Mouse (Mus musculus): ENCODE measurements around the gene Cisd2.

Gene Cisd2

GRCm38 (mm10) chr3:135423608-135424212 lies at the start of gene Cisd2:
Gene Cisd2 (minus strand): TSS chr3:135423925.
- in situ Hi-C loops (cut with MboI, MseI): no loop called here

DNA sequence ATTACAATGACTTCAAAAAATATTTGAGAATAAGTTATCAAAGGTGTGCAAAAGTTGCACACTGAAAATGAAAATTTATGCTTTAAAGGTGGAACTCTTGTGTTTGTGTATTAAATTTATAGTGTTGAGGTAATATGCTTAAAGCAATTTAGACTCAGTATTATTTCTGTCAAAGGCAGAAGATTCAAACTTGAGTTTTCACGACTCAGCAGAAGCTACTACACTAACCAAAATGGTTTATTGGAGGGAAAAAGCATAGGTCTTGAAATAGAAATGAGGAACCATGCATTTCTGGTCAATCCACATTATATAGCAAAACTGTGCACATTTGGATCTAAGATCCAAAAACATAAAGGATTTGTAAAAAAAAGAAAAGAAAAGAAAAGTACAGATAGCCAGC lies 47.1 kb upstream of the Cisd2 start:
- in situ Hi-C loops (cut with MboI, MseI): no loop called here

GRCm38 (mm10) chr3:135469974-135470373 lies 46.2 kb upstream of the Cisd2 start:
- in situ Hi-C loops (cut with MboI, MseI): no loop called here

DNA sequence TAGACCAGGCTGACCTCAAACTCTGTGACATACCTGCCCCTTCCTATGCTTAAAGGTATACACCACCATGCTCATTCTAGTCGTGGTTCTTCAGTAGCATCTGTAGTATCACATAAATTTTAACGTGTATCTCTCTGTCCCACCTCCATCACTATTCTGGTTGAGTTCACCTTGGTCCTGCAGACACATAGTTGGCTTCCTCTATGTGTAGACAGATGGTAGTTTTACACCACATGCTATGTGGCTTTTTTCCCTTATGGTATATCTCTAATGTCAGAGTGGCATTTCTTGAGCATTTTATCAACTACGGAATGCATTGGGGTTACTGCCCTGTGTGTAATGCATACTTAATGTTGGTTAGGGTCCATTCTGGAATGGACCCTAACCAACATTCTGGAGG lies 45.4 kb upstream of the Cisd2 start:
- in situ Hi-C loops (cut with MboI, MseI): no loop called here

DNA sequence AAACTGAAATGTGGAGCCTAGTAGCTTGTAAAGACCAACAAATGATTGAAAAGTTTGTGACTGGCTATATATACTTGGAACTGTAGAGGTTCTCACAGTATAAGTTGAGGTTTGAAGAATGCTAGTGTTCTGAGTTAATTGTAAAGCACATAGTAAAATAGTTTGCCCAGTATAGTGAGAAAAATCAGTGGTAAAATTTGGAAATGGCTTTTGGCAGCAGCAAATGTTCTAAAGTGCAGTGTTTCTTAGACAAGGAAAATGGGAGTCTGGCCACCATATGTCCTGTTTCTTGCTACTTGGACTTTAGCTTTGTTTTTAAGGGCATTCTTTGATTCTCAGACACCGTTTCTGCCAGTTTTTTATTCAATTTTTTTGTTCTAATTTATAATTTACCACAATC lies 44.7 kb upstream of the Cisd2 start:
- in situ Hi-C loops (cut with MboI, MseI): no loop called here

DNA sequence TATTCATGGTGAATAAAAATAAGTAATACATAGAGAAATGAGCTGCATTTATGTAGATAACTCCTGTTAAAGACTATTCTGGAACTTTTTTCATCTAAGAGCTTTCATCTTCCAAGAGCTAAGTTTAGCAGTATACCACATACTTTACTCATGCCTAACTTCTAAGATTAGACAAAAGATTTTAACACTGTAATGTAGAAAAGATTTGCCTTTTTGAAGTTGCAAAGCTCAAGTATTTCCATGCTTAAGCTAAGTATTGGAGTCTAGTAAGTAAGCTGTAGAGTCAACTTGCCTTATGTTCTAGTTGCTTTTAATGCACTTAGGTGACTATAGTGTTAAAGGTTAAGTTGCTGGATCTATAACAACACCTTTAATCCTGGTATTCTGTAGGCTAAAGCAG lies 35.3 kb upstream of the Cisd2 start:
- in situ Hi-C loops (cut with MboI, MseI): no loop called here

DNA sequence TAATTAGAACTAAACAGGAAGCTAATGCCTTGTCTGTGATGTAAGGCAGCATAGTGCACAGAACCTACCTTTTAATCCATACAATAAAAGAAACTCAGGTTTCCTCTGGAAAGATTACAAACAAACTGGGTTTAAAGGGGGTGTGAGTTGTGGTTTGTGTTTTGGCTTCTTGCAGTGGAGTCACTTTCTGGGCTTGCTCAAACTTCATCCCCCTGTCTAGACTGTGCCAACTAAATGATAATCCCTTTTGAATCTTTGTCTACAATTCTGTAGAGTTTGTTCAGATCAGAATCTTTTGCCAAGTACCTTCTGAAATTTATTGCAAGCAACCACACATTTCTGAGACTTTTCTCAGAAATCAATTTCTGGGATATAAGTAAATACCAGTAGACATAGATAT lies 21.2 kb upstream of the Cisd2 start:
- in situ Hi-C loops (cut with MboI, MseI): loop anchor here (25.0 kb wide), 1 partner anchor 1908 kb away; the partner anchor contains the start of gene Tet2

GRCm38 (mm10) chr3:135440621-135441020 lies 16.9 kb upstream of the Cisd2 start:
- in situ Hi-C loops (cut with MboI, MseI): loop anchor here (25.0 kb wide), 1 partner anchor 1903 kb away; the partner anchor contains the start of gene Tet2

DNA sequence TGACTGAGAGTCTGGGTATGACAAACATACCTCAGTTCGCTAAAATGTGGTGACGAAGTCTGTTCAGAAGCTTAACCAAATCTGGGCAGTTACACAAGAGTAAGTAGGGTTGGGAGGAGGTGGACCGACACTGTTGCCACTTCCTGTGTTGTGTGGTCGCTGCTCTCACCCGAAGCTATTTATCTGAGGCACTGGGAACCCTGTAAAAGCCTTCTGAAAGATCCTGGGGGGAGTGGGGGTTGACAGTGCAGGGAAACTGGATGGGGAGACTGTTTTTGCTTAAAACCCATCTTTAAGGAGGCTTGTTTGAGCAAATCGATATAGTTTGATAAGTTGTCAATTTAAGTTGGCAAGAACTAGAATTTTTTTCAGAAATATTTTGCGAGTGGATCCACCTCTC lies 16.5 kb upstream of the Cisd2 start:
- in situ Hi-C loops (cut with MboI, MseI): loop anchor here (25.0 kb wide), 1 partner anchor 1903 kb away; the partner anchor contains the start of gene Tet2

DNA sequence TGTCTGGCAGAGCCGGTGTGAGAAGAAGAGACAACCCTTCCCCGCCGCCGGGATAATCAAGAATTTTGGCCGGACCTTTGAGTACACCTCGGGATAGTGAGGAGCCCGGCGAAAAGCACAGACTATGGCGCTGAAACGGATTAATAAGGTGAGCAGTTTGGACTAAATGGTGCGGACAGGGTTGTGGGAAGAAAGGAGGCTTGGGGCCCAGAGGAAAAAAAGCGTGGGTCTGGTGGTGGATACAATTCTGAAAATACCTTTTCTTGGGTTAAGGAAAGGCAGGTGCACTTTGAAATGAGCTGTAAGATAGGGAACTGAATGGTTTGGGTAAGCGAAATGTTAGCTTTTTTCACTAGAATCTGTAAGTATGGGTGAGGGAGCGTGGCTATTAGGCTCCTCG lies 15.9 kb upstream of the Cisd2 start:
- in situ Hi-C loops (cut with MboI, MseI): loop anchor here (25.0 kb wide), 1 partner anchor 1902 kb away; the partner anchor contains the start of gene Tet2

DNA sequence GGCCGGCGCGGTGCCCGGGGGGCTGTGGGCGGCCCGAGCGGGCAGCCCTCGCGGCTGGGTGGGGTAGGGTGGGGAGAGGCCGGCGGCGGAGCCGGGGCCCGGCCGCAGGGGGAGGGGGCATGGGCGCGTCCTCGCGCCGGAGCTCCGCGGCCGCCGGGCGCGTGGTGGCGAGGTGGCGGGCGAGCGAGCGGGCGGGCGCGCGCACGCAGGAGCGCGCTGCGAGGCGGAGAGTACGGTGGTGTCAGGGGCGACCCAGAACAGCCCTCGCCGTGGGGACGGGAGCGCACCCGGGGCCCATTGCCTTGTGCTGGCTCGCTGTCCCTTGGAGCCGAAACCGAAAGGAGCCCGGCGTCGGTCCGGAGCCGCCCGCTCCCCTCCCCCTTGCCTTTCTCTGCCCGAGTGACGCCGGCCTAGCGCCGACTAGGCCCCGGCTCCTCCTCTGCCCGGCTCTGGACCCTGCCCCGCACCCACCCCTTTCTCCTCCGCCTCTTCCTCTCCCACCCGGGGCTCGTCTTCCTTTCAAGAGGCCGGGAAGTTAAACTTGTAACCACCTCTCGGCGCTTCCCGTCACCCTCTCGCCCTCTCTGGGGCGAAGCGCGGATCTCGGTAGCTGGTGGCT lies 15.3 kb upstream of the Cisd2 start:
- in situ Hi-C loops (cut with MboI, MseI): loop anchor here (25.0 kb wide), 1 partner anchor 1902 kb away; the partner anchor contains the start of gene Tet2

DNA sequence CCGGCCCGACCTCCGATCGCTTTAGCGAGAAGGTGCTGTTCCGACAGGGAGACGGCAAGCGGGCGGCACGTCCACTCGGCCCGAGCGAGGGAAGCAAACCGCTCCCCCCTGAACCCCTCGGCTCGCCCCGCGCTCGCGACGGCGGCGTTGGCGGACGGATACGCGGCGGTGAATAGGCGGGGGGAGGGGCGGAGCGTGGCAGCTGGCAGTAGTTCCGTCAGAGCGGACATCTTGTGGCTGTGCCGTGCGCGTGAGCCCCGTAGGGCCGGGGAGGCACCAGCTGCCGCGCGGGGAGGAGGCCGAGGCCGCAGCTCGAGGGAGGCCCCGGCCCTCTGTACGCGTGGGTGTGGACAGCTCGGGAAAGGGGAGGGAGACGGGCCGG lies 14.8 kb upstream of the Cisd2 start:
- in situ Hi-C loops (cut with MboI, MseI): loop anchor here (25.0 kb wide), 1 partner anchor 1901 kb away; the partner anchor contains the start of gene Tet2

DNA sequence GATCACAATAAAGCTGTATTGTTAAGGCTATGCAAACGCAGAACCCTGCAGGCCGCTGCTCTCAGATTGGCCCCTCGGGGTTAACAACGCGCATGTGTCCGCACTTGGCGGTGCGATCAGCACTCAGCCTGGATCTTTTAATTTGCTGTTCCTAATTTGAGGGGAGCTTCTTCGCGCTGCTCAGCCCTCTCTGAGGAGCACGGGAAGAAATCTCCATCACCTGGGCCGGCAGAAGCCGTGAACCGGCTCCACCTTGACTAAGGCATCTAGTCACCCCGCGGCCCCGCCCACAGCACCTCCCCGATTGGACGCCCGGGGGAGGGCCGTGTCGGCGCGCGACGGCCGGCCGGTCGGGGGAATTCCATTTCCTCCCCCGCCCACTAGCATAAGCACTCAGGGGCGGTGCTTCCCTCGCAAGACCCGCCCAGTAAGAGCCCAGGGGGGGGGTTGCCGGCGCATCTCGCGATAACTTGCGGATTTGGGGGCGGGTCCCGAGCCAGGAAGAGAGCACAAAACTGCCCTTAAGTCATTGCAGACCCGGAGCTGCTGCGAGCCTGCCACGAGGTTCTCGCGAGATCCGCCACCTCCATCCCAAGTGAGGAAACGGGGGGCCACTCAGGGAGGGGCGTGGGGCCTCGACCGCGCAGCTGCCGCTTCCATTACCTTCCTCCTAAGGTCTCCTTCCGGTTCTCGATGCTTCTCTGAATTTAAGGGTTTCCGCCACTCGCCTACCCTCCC lies 14.2 kb upstream of the Cisd2 start, which contains the start of gene Ube2d3:
Ube2d3 (plus strand) TSS at position 392 of the 738 bp plus-strand sequence.
- in situ Hi-C loops (cut with MboI, MseI): loop anchor here (25.0 kb wide), 1 partner anchor 1901 kb away; the partner anchor contains the start of gene Tet2

GRCm38 (mm10) chr3:135436901-135437616 lies 13.3 kb upstream of the Cisd2 start:
- in situ Hi-C loops (cut with MboI, MseI): loop anchor here (25.0 kb wide), 1 partner anchor 1900 kb away; the partner anchor contains the start of gene Tet2

DNA sequence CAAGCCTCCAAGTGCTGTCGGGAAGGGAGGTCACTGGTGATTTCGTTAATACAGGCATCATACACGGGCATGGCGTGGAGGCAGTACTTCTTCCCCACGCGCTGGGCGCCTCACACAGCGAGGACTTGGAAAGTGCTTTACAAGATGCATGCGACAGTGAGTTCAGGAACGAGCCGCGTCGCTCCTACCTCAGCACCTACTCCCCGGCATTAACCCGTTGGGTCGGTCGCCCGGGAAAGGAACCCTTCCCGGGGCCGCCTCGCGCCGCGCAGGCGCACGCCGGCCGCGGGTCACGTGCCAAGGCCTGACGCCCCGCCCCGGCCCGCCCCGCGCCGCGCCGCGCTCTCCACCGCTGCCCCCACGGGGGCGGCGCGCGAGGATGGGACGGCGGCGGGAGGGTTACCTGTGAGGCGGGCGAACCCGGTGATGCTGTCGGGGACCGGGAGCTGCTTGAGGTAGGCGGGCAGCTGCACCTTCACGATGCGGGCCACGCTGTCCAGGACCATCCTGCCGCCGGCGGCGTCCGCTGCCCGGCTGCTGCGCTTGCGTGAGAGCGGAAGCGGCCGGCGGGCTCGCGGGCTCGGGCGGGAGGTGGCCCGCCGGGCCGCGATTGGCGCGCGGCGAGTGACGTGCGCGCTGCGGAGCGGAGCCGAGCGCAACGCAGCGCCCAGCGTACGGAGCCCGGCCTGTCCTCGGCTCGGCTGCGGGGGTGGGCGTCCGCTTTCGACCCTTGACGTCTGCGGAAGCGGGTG lies 693 bp downstream of the Cisd2 start:
- in situ Hi-C loops (cut with MboI, MseI): no loop called here

DNA sequence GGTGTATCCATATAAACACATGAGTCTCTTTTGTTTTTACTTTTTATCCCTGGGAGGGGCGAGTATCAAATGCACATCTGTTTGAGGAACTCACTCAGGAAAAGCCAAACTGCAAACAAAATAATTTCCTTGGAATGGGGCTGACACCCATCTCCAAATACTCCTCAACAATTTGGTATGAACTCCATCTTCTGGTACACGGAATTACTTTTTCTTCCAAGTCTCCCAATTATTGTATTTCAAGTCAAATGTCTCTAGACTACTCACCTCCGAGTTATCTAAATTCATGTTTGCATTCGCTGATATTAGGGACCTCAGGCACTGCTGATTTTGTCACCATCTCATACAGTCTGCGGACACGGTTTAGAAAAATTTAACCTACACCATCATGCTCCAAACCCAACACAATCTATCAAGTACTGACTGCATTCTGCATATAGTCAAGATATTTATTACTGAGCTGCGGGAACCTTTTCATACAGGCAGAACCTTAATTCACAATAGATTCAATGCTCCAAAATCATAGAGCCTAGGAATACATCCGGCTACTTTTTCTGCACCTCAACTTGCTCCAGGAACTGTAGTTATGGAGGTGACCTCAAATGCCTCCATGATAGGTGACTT lies 1.4 kb downstream of the Cisd2 start:
- in situ Hi-C loops (cut with MboI, MseI): no loop called here

- in situ Hi-C loops (cut with MboI, MseI): no loop called here
Observed at GRCm38 (mm10) chr3:135421310-135421594, 2.5 kb downstream of the Cisd2 start.

- in situ Hi-C loops (cut with MboI, MseI): no loop called here
Observed at GRCm38 (mm10) chr3:135420542-135421309, 3.0 kb downstream of the Cisd2 start.

DNA sequence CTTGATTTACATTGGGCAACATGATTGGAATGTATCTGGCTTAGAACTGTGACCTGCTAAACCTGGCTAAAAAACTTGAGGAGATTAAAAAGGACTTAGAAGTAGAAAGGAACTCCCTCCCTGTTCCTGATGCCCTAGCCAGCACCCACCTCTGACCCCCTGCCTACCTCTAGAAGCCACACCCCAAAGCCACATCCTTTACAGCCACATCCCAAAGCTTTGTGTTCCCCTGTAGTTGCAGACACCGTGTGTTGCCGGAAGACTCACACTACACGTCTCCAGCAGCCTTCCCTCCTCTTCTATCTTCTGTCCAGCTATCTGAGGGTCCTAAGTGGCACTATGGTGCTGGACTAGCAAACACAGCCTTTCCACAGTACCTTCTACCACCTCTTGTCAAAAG lies 5.9 kb downstream of the Cisd2 start:
- in situ Hi-C loops (cut with MboI, MseI): no loop called here

DNA sequence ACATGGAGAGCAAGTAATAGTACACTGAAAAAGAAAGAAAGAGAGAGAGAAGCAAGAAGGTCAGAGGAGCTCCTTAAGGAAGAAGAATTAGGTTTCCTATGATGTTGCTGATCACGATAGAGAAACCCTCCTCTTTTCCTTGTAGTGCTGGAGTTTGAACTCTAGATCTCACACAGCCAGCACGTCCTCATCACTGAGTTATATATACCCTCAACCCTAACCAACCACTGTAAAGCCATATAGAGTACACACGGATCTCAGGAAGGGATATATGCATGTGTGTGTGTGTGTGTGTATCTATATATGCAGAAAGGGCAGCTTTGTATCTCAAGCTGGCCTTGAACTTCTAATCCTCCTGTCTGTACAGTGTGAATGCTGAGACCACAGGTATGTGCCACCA lies 6.5 kb downstream of the Cisd2 start:
- in situ Hi-C loops (cut with MboI, MseI): no loop called here
